In the genomic region with DNA sequence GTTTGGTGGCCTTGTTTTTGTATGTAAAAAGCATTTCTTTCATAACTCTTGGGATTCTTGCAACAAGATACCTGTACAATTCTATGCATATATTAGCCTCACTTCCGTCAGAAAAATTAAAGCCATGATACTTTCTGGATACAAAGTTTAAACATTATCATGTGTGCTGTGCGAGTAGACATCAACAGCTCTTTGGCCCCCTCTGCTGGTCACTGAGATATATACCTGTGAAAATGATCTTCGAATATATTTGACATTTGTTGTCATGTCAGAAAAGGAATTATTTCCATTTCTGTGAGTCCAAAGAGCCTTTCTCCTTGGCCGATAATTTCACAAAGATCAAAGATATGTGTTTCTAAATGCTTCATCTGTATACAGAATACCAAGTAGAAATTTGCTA, we compare ENCODE assay signal across 8 mouse cellular contexts.
DNase-seq lines count a peak whose midpoint lies in the region; ATAC-seq and TF ChIP-seq lines count a peak whose summit lies in the region.

No protein-coding gene starts in this region.

- no peak overlapping the region for H3K4me3 ChIP-seq in forebrain, embryonic 14.5 days (ENCODE audit: low read depth, low read length)
- H3K4me3 ChIP-seq in forebrain, embryonic 13.5 days, result no peak overlapping the region
- H3K4me3 ChIP-seq in liver, postnatal 0 days (ENCODE audit: low read depth, low read length), result no peak overlapping the region
- no peak overlapping the region for H3K4me3 ChIP-seq in spleen, adult 2 months (ENCODE audit: extremely low read depth, insufficient read depth, insufficient read length)

- 37% methylated on average over 4 of the region's 4 CpGs for WGBS in forebrain, embryonic 14.5 days
- 36% methylated on average over 4 of the region's 4 CpGs for WGBS in forebrain, embryonic 13.5 days
- WGBS in liver, postnatal 0 days (ENCODE audit: insufficient replicate concordance), result 23% methylated on average over 4 of the region's 4 CpGs
- WGBS in spleen, adult 2 months, result 22% methylated on average over 4 of the region's 4 CpGs

- peak; percentile 76 for DNase-seq in forebrain, embryonic 14.5 days (ENCODE audit: low spot score)
- peak; percentile 88 for DNase-seq in testis, postnatal 10 days (ENCODE audit: low spot score)
- DNase-seq in testis, postnatal 14 days (ENCODE audit: low spot score), result no peak
- DNase-seq in cerebellum, adult 9-11 months, result peak; percentile 19
- DNase-seq in heart, postnatal 4 days, result peak; percentile 78
- DNase-seq in liver, postnatal 0 days, result peak; percentile 73
- peak; percentile 15 to 50 for DNase-seq in spleen, adult 2 months (ENCODE audit: low read depth in 1 of 2, low spot score in 2 of 2)

- no peak for TF ChIP-seq EP300 in liver, postnatal 0 days (IDR thresholded peaks at IDR 0.05; ENCODE audit: low read depth)

- no peaks in the 10 kb centered on the region for H3K36me3 ChIP-seq in forebrain, embryonic 14.5 days (ENCODE audit: control insufficient read depth, insufficient read depth, low read length)
- no peaks in the 10 kb centered on the region for H3K36me3 ChIP-seq in forebrain, embryonic 13.5 days (ENCODE audit: poor library complexity, severe bottlenecking)
- no peaks in the 10 kb centered on the region for H3K36me3 ChIP-seq in liver, postnatal 0 days (replicated peaks; ENCODE audit: insufficient read depth, low read length)
- H3K36me3 ChIP-seq in spleen, adult 2 months (ENCODE audit: control insufficient read depth, insufficient read depth, low read length), result no peaks in the 10 kb centered on the region

- H3K4me2 ChIP-seq in forebrain, embryonic 14.5 days (ENCODE audit: low read length), result no peak overlapping the region
- no peak overlapping the region for H3K4me2 ChIP-seq in forebrain, embryonic 13.5 days
- H3K4me2 ChIP-seq in liver, postnatal 0 days (ENCODE audit: low read depth, low read length), result no peak overlapping the region

- H3K4me1 ChIP-seq in forebrain, embryonic 14.5 days (ENCODE audit: control insufficient read depth, insufficient read depth, low read length), result no peaks in the 10 kb centered on the region
- no peaks in the 10 kb centered on the region for H3K4me1 ChIP-seq in forebrain, embryonic 13.5 days
- H3K4me1 ChIP-seq in liver, postnatal 0 days (ENCODE audit: insufficient read depth), result no peaks in the 10 kb centered on the region
- H3K4me1 ChIP-seq in spleen, adult 2 months (ENCODE audit: control insufficient read depth, insufficient read depth, insufficient read length), result no peaks in the 10 kb centered on the region

- peak; percentile 78 for TF ChIP-seq CTCF in liver, postnatal 0 days (IDR thresholded peaks at IDR 0.05; ENCODE audit: low read depth)
- peak; percentile 26; the same call in 1 of the 2 replicates for TF ChIP-seq CTCF in spleen, adult 2 months (IDR thresholded peaks at IDR 0.05; ENCODE audit: extremely low read depth, insufficient read depth, insufficient read length, insufficient replicate concordance)

- no peak overlapping the region for H3K27ac ChIP-seq in forebrain, embryonic 14.5 days (ENCODE audit: low read depth, low read length)
- no peak overlapping the region for H3K27ac ChIP-seq in forebrain, embryonic 13.5 days
- H3K27ac ChIP-seq in liver, postnatal 0 days (ENCODE audit: low read depth), result no peak overlapping the region
- H3K27ac ChIP-seq in spleen, adult 2 months (ENCODE audit: insufficient read depth, low read length), result no peak overlapping the region

- TF ChIP-seq POLR2A in spleen, adult 2 months (IDR thresholded peaks at IDR 0.05; ENCODE audit: low read depth, low read length), result no peak

- ATAC-seq in forebrain, embryonic 14.5 days, result no peak
- no peak for ATAC-seq in forebrain, embryonic 13.5 days
- ATAC-seq in liver, postnatal 0 days, result no peak

- H3K9me3 ChIP-seq in forebrain, embryonic 14.5 days (replicated peaks; ENCODE audit: control insufficient read depth, low read length), result no peaks in the 10 kb centered on the region
- H3K9me3 ChIP-seq in forebrain, embryonic 13.5 days (replicated peaks), result no peaks in the 10 kb centered on the region
- H3K9me3 ChIP-seq in liver, postnatal 0 days (ENCODE audit: low read length), result no peaks in the 10 kb centered on the region

- no peaks in the 10 kb centered on the region for H3K27me3 ChIP-seq in forebrain, embryonic 14.5 days (replicated peaks; ENCODE audit: control insufficient read depth, insufficient read depth, low read length)
- no peaks in the 10 kb centered on the region for H3K27me3 ChIP-seq in forebrain, embryonic 13.5 days
- H3K27me3 ChIP-seq in liver, postnatal 0 days (ENCODE audit: insufficient read depth, low read length), result no peaks in the 10 kb centered on the region
- H3K27me3 ChIP-seq in spleen, adult 2 months (ENCODE audit: control insufficient read depth, insufficient read depth, low read length), result no peaks in the 10 kb centered on the region

- H3K9ac ChIP-seq in forebrain, embryonic 14.5 days (ENCODE audit: low read length), result no peak overlapping the region
- H3K9ac ChIP-seq in forebrain, embryonic 13.5 days, result no peak overlapping the region
- H3K9ac ChIP-seq in liver, postnatal 0 days (replicated peaks), result no peak overlapping the region
